Mouse (Mus musculus): Measurements from ENCODE around the gene D630023F18Rik. TPM values are rescaled to one million over a fixed set of nuclear protein-coding genes. Genes with fewer than 3 reads are reported as not detected.

D630023F18Rik gene
- total RNA-seq (2022) = not detected

DNA sequence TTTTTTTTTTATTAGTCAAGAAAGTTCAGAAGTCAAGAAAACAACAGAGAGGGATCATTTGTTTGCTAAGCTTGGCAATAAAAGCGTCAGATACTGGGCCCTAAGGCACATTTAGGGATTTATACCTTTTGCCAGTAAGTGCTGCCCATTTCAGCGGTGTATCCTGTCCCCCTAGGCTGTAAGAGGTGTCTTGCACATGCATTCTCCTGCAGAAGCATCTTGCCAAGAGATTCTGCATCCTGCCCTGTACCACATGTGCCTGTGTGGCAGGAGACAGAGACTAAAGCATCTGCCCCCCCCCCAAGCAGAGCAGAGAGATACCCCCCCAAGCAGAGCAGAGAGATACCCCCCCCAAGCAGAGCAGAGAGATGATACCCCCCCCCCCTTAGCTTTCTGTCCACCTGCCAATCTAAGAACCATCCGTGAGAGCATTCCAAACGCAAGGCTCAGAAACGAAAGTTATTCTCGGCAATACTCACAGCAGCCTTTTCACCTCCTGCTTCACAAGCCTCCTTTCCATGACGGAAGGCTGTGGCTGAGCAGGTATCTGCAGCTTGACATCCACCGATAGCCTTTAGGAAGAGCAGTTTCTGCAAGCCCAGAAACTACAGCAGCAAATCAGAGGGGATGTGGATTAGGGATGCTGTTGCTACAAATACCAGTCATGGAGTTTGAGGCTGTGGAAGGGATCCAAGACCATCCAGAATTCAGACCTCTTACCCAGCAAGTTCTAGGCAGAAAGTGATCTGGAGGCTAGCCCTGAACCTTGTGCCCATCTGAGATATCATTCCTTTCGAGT is at the start of gene D630023F18Rik:
TSS of gene D630023F18Rik (minus strand) at position 641 of the 799 bp plus-strand sequence.
- DNase-seq (ENCODE audit: low spot score) = no peak

DNA sequence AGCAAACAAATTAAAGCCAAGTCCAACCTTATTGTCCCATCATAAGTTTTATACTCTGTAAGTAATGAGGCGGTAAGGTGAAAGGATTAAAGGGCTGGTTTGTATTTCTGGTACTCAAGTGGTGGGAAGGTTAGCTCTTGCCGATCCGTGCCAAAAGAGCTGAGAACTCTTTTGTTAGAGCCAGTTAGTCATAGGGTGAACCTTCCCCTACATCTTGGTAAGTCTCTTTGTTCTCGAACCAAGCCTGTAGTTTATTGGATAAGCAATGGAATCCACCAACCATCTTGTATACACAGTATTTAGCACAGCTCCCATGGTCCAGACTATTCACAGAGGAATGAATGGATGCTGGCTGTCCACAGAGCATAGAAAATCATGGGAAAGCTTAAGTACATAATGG is 48.6 kb upstream of the D630023F18Rik start:
- no peak for DNase-seq (ENCODE audit: low spot score)

DNA sequence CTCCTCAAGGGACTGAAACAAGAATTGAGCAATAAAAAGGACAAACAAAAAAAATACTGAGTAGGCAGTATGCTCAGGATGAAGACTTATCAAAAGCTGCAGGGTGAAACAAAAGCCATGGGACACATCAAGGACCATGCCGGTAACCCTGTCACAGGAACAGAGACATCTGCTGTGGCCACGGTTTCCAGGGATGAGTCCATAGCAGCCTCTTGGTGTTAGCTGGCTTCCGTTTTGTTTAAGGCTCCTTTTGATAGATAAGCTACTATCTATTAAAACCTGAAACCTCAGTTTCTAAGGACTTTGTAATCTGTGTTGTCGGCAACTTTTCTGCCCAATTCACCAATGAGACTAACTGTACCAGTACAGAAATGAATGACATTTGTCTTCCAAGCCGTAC is 46.9 kb upstream of the D630023F18Rik start:
- no peak for DNase-seq (ENCODE audit: low spot score)

DNA sequence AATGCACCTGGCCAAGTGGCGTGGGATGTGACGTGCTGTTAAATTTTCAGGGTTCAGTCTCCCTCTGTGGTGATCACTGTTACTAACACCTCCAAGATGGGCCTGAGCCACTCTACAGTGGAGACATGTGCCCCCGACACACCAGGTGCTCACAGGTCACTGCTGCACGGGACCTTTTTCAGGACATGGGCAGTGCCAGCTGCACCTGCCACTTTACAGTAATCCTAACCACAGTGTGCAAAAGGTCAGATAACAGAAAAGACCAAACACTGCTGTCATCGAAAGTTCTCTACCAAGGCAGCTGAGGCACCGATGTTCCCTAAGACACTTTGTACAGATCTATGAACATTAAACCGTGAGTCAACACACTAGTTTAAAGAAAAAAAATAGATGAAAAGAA is 46.5 kb upstream of the D630023F18Rik start:
- DNase-seq (ENCODE audit: low spot score) = no peak

DNA sequence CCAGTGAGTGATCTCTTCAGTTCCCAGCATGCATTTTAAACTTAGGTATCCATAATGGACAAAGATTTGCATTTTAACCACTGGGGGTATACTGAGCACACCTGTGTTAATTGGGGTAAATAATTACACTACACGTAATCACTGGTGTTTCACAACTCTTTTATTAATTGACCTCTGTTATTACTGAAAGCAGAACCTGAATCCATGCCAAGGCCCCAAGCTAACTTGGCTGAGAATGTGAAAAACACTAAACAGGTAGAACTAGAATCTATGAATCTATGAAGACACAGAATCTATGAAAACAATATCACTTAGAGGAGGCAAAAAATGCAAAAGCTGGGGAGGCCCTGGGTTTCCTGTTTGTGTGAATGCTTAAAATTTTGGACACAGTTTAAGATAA is 44.5 kb upstream of the D630023F18Rik start:
- DNase-seq (ENCODE audit: low spot score) = no peak

DNA sequence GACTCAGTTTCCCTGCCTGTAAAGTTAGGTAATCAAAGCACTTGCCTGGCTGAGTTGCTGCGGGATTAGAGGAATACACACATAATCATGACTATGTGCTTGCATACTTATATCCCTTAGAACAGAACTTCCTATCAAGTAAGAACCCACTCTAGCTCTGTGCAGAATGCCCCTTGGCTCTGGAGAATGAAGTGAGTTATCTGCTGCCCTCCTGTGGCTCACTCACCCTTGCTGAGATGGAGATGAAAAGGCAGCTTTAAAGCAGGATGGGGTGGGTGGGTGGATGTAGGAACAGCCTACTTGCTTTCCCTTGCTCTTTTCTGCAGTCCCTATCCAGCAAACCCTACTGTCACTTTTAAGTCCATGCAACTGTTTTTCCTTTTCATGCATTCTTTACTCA is 39.2 kb upstream of the D630023F18Rik start:
- DNase-seq (ENCODE audit: low spot score) = no peak

DNA sequence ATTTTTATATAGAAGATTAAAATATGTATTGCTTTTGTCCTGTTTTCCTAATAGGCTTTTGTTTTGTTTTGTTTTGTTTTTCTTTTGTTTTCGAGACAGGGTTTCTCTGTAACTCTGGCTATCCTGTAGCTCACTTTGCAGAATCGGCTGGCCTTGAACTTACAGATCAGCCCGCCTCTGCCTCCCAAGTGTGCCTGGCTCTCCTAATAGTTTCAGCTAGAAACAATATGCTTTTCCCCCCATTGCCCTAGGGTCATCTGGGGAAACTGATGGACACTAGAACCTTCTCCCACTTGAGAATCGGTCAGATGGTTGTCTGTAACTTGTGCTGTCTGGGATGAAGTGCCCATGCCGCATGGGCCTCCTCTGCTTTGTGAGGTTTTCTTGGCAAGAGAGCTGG is 33.1 kb upstream of the D630023F18Rik start:
- no peak for DNase-seq (ENCODE audit: low spot score)

DNA sequence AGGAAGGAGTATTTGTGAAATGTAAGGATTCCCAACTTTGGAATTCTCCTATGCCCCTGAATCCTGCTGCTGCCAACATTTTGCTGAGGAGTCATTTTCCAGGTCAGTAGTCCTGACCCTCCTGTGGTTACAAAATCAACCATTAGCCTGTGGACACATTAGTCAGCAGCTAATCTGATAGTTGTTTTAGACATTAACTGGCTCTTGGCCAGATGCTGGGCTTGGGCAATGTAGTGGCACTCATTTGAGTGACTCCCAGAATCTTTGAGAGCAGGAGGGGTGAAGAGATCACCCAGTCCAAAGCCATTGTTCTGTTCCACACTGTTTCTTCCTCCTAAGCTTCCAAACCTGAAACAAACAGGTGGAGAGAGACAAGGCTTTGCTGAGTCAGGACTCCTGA is 31.8 kb upstream of the D630023F18Rik start:
- no peak for DNase-seq (ENCODE audit: low spot score)

DNA sequence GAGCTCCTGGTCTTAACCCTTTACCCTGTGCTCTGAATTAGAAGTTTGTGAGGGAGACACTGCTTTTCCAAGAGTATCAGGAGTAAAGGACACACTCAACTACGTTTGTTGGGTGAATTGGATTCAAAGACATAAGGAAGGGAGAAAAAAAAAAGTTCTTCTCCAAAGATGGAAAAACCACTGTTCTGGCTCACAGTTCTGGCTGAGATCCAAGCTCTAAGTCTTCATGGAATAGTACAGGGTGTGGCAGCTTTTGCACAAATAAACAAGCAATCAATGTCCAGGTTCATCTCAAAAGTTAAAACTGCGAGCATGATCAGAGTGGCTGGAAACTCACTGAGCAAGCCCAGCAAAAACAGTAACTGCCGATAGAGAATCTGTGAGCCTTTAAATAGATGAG is 25.0 kb upstream of the D630023F18Rik start:
- no peak for DNase-seq (ENCODE audit: low spot score)

DNA sequence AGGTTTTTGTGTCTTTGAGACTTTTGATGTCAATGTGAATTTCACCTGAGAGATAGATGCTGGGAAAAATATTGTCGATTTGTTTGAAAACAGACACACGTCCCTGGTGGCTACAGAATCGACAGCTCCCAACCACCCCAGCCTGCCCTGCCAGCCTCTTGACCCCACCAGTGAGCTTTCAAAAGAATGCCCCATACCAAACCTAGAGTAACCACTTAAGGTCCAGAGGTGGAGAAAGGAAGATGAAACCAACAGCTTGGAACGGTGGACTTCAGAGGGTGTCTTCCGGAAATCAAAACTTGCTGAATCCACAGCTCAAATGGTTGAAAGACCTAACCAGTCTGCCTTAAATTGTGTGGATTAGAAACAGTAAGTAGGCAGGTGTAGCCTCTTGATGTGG is 24.3 kb upstream of the D630023F18Rik start:
- no peak for DNase-seq (ENCODE audit: low spot score)

DNA sequence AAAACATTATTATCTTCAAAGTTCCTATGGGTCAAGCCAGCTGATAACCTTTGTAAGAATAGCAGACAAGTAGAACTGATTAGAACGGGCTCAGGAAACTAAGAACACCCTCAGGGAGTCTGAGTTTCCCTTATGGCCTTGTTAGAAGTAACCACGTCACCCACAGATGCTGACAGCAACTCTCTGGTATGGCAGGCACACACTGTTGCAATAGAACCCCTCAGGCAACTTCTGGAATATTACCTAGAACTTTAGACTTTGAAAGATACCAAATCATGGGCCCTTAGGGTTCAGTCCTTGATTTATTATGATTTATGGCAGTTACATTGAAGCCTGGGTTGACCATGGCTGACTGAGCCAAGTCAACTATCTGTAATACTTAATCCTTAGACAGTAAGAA is 23.6 kb upstream of the D630023F18Rik start:
- DNase-seq (ENCODE audit: low spot score) = no peak

DNA sequence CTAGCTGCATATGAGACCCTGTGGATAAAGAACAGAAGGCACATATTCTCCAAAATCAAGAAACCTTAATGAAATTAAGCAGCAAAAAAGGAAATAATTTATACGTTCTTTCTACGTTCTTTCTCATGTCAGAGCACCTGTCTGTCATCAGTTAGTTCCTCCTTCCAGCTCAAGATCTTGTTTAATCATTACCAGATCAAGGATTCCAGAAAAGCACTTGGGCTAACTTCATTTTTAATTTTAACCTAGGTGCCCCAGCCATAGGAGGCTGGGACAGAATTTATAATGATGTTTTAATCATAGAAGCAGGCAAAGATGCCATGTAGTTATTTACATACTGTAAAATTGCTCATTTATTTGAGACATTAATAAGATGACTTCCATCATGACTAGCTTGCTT is 21.8 kb upstream of the D630023F18Rik start:
- DNase-seq (ENCODE audit: low spot score) = no peak

DNA sequence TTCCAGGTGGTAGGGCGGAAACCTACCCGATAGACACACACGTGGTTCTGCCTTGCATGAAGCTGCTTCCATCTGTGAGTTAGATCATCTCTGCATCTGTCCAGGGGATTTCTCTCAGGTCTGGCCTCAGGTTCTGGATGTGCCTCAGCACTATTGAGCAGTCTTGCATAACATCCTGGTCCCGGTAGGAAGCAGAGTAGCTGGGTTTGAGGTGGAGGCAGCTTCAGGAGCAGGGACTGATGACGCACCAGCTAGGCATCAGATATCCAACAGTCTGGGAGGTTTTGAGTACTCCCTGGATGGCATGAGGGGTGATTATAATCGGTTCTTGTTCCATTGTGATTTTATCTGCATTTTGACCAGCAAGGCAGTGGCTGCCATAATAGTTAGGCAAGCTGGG is 14.5 kb upstream of the D630023F18Rik start:
- DNase-seq (ENCODE audit: low spot score) = no peak

DNA sequence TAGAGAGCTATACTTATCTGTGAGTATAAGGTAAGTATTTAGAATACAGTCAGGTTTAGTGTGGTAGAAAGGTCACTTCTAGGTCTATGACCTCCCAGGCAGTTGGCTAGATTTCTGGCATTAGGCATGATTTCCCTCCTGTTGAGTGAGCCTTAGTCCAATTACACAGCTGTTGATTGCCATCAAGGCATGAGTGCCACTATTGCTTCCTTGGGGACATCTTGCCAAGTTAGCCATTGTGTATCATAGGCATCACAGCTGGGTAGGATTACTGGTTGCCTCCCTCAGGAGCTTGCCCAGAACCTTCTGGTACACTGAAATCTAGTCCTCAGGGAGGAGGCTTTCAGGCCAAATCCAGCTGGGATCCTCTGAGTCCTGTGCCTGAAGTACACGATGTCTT is 9.8 kb upstream of the D630023F18Rik start:
- no peak for DNase-seq (ENCODE audit: low spot score)

DNA sequence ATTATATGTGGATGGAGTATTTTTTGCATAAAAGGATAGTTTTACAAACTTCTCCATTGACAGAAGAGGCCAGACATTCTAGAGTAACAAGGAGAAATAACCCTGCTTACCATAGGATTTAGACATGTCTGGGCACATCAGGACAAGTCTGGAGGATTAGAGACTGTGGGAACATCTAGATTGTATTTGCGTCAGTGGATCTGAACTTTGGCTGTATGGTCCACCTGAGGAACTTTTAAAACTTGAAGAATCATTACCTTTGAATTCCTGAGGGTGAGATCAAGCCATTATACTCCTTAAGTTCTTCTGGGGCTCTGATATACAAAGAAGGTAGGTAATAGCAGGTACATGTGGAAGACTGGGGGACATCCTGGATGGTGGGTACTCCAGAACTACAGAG is 8.7 kb upstream of the D630023F18Rik start:
- no peak for DNase-seq (ENCODE audit: low spot score)

DNA sequence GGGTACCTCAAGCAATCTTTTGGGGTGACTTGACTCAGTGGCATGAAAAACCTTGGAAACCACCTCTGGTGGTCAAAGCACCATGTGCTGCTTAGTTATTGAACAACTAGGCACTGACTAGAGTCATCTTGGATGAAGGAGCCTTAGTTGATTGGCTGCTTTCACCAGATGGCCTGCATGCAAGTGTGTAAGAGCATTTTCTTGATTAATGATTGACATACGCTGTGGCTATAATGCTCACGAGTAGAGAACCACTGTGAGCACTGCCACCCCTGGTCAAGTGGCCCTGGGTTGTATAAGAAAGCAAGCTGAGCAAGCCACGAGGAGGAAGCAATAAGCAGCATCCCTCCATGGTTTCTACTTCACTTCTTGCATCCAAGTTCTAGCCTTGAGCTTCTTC is 7.2 kb upstream of the D630023F18Rik start:
- no peak for DNase-seq (ENCODE audit: low spot score)

DNA sequence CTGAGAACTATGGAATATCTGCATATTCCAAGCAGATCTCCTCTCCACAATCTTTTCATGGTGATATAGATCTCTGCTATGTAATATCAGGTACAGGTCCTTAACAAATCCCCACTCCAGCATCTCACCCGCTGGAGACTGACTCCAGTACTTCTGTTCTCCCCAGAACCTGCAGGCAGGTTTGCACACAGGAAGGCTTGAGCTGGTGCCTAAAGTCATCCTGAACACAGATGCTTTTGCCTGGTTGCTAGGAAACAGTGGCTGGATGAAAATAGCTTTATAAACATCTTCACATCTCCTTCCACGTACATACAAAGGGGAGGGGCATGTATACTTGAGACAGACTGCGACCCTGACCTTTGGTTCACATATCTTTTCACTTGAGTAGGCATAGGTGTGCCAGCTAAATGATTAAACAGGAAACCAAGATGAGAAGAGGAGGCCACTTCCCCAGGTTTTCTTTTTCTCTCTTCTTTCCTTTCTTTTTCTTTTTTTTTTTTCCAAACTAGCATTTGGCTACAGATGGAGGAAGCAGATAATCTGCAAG is 6.7 kb upstream of the D630023F18Rik start:
- DNase-seq (ENCODE audit: low spot score) = no peak

DNA sequence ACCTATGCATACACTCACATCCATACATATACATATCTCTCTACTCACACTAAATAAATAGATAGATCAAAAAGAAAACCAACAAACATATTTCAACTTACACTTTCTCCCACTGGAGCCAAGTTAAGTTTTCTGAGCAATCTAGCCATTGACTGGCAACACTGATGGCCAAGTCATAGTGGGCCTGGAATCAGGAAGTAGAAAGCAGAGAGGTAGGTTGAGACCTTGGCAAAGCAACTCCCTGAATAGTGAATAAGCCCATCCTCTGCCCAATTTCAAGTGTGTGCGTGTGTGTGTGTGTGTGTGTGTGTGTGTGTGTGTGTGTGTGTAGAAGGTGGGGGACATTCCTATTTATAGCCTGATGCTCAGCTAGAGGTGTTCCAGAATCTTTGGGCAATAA is 3.6 kb downstream of the D630023F18Rik start, which contains the start of gene Gm28845:
TSS of gene Gm28845 (minus strand) at position 121 of the 400 bp plus-strand sequence.
- DNase-seq (ENCODE audit: low spot score) = no peak

DNA sequence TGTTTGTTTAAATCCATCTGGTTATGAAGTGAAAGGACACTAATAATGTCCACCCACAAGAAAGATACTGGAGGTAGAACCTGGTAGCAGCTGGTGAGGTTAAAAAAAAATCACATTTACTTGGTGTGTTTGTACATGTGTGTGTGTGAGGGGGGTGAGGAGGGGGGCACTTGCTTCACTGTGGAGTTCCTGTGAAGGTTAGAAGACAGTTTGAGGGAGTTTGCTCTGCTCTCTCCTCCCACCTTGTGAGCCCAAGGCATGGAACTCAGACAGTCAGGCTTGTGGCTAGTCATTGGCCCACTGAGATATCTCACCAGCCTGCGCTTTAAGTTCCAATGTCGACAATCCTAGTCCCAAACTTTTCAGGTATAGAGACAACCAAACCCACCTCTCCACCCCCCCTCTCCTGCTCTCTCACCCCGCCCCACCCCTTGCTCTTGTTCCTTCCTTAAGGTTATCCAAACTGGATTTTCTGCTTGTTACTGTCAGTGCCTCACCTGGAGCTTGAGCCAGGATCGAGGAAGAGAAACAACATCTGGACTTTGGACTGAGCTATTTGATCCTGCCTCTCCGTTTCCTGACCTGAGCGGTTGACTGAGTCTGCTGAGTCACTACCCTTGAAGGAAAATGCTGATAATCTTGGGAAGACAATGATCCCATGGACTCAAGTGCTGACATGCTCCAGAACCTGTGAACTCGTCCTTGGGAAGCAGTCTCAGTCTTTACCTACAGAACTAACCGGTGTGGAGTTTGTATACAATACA is 4.7 kb downstream of the D630023F18Rik start:
- DNase-seq (ENCODE audit: low spot score) = no peak

DNA sequence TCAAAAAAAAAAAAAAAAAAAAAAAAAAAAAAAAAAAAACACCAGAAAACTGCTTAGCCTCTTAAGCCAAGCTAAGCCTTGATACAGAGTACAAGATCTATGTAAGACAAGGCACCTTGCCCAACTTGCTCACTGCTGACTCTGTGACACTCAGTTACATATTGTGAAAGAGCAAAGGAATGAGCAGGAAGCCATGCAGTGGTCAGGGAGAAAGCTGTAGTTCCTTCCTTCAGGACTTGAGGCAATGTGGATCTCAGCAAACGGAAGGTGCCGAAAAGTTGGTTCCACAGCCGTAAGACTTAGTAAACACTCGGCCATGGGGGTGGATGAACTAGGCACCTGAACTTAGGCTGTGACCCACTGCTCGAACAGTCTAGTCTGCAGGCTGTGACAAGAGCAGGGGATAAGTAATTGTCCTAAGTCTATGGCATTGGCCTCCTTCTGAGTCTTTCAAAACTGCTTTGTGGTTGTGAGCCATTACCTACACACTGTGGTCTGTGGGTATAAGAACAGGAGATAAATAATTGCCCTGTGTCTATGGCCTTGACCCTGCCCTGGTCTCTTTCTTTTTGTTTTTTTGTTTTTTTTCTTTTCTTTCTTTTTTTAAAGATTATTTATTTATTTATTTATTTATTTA is 9.4 kb downstream of the D630023F18Rik start:
- no peak for DNase-seq (ENCODE audit: low spot score)

DNA sequence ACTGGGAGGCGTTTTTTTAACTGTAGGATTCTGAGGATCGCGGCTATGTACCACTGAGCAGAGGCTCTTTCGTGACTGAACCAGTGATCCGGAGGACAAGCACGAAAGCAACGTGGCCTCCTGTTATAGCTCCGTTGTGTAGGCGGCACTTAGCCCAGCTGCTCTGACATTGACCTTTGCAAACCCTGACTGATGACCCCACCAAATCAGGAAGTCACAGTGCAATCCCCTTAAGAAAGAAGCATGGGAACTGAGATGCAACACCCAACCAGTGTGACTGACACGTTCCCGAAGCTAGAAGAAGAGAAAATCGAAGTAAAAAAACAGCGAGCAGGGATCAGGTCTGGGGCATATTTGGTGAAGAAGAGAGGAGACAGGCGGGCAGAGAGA is 10.2 kb downstream of the D630023F18Rik start:
- no peak for DNase-seq (ENCODE audit: low spot score)
